Comparison of ENCODE assay signal across 8 mouse cellular contexts in genomic region chr10:68274900-68275760, GRCm38 (mm10). TPM values are rescaled to one million over a fixed set of nuclear protein-coding genes. Genes with fewer than 3 reads are reported as not detected.
A peak's percentile ranks its signal among the peaks of the same experiment; 100 is the strongest.
DNase-seq lines count a peak whose midpoint lies in the region; ATAC-seq and TF ChIP-seq lines count a peak whose summit lies in the region.

No protein-coding gene starts in this region.

- ATAC-seq in limb, embryonic 11.5 days (ENCODE audit: insufficient number of reproducible peaks, low FRiP score, low TSS enrichment, low read depth) = no peak

- no peaks in the 10 kb centered on the region for H3K9me3 ChIP-seq in limb, embryonic 11.5 days (ENCODE audit: control insufficient read depth, low read length)

- no peak overlapping the region for H3K27ac ChIP-seq in limb, embryonic 11.5 days (replicated peaks; ENCODE audit: low read depth, low read length)

- H3K79me2 ChIP-seq in myocyte (ENCODE audit: control insufficient read depth, insufficient read depth) = peaks cover 45% of the 10 kb centered on the region

- intact Hi-C loops in gastrocnemius, postnatal 14 days (cut with DNase I; ENCODE audit: low total_unique reads) = loop anchor here (10.0 kb wide), 1 partner anchor 100 kb away; no protein-coding TSS in a partner anchor

- DNase-seq in lung, adult 18-20 months = peak; percentile 40 to 47
- no peak for DNase-seq in lung, postnatal 14 days
- DNase-seq in cerebellum, postnatal 14 days = peak; percentile 37 to 40
- DNase-seq in gastrocnemius, postnatal 14 days = peak; percentile 24
- DNase-seq in induced T-regulatory cell, adult 2 months (ENCODE audit: low read depth) = peak; percentile 56
- DNase-seq in limb, embryonic 11.5 days (ENCODE audit: low spot score) = peak; percentile 59
- DNase-seq in testis, postnatal 10 days (ENCODE audit: low spot score) = no peak

- no peak overlapping the region for H3K9ac ChIP-seq in limb, embryonic 11.5 days (ENCODE audit: low read length)

- H3K36me3 ChIP-seq in limb, embryonic 11.5 days (ENCODE audit: control insufficient read depth, insufficient read depth, low read length) = 0 out of 2 replicates have a peak, but pooled peaks cover 2% of the 10 kb centered on the region
- peaks cover 13% of the 10 kb centered on the region for H3K36me3 ChIP-seq in myocyte (ENCODE audit: control insufficient read depth, insufficient read depth)

- H3ac ChIP-seq in myocyte (ENCODE audit: control insufficient read depth, insufficient read length) = no peak overlapping the region

- H3K27me3 ChIP-seq in limb, embryonic 11.5 days (ENCODE audit: control insufficient read depth, insufficient read depth, low read length) = no peaks in the 10 kb centered on the region
- H3K27me3 ChIP-seq in myocyte (ENCODE audit: control insufficient read depth, insufficient read depth, insufficient read length) = no peaks in the 10 kb centered on the region

- no peak for TF ChIP-seq POLR2A in myocyte (IDR thresholded peaks at IDR 0.05; ENCODE audit: insufficient read length, low read depth)

- peak overlapping the region; percentile 92 for H3K4me2 ChIP-seq in limb, embryonic 11.5 days (ENCODE audit: low read depth, severe bottlenecking)
- peak overlapping the region; percentile 72 for H3K4me2 ChIP-seq in myocyte (ENCODE audit: low read depth)

- no peaks in the 10 kb centered on the region for H3K4me1 ChIP-seq in limb, embryonic 11.5 days (ENCODE audit: control insufficient read depth, insufficient read depth, low read length)

- H3K4me3 ChIP-seq in limb, embryonic 11.5 days (ENCODE audit: low read depth, low read length) = no peak overlapping the region
- H3K4me3 ChIP-seq in myocyte = peak overlapping the region; percentile 77

- WGBS in limb, embryonic 11.5 days = 24% methylated on average over 18 of the region's 18 CpGs

TF ChIP-seq in myocyte, 11 proteins besides CTCF, POLR2A, EP300 and RAD21:
- TF ChIP-seq E2F4 (IDR thresholded peaks at IDR 0.05; ENCODE audit: insufficient read depth) (no peak), REST (IDR thresholded peaks at IDR 0.05; ENCODE audit: insufficient read depth, insufficient read length) (no peak), CEBPB (IDR thresholded peaks at IDR 0.05; ENCODE audit: insufficient read depth, poor library complexity, severe bottlenecking) (no peak), TCF3 (IDR thresholded peaks at IDR 0.05; ENCODE audit: insufficient read length, low read depth) (no peak), SRF (IDR thresholded peaks at IDR 0.05; ENCODE audit: control insufficient read depth, insufficient read length, low read depth) (no peak)
TF ChIP-seq in myocyte: peak in this region for 0.

RNA-seq across cellular contexts. Expression of gene Arid5b, which starts 3.4 kb away (rescaled TPM):
- total RNA-seq in gastrocnemius, postnatal 14 days (2021) = 10 to 100 TPM; 16.9 to 21.5 TPM
- 42.1 and 44.5 TPM in 2 replicates for polyA plus RNA-seq in limb, embryonic 11.5 days (2014; fragmentation: Nextera tagmentation; extraction: Ambion mirVana)
- 7.7 TPM for polyA plus RNA-seq in myocyte (2012; fragmentation: generic; extraction: Trizol)

Comparison
In these comparisons a context has a peak if more than half of its experiments do, and no peak if none do; other contexts are left out.
1. DNase-seq: peak in lung, adult 18-20 months (2 of 2), cerebellum, postnatal 14 days (2 of 2), gastrocnemius, postnatal 14 days (single experiment), induced T-regulatory cell, adult 2 months (single experiment) and limb, embryonic 11.5 days (single experiment); none in lung, postnatal 14 days (single experiment) and testis, postnatal 10 days (single experiment).